Mouse (Mus musculus) midbrain, postnatal 0 days (tissue): ENCODE results near the gene Kctd2. TPM values are rescaled to one million over a fixed set of nuclear protein-coding genes. Genes with fewer than 3 reads are reported as not detected.

Experiments
- ATAC-seq: fragments of 200-750 bp; cut with Nextera tagmentation; 2 replicates; pipeline ENCODE4 v1.8.0; 2017; ENCODE audit warnings: moderate number of reproducible peaks, mild to moderate bottlenecking, moderate TSS enrichment, moderate library complexity; ENCODE audit not compliant: low FRiP score
- DNase-seq: peaks from one replicate; pipeline ENCODE4 v3.0.0-alpha.2; 2015; ENCODE audit warnings: low spot score
- H3K27ac ChIP-seq: fragments of 300-500 bp; sonication (generic); 2 replicates; pipeline ENCODE4 v1.5.1; 2014; ENCODE audit warnings: low read depth, mild to moderate bottlenecking, low read length, mixed read lengths
- H3K27me3 ChIP-seq: fragments of 300-500 bp; sonication (generic); 2 replicates; pipeline ENCODE4 v1.6.1; 2014; ENCODE audit warnings: low read length, control low read depth, mixed read lengths; ENCODE audit not compliant: insufficient read depth
- H3K36me3 ChIP-seq: fragments of 300-500 bp; sonication (generic); 2 replicates; pipeline ENCODE4 v1.6.1; 2014; ENCODE audit warnings: low read length, control low read depth, mixed read lengths; ENCODE audit not compliant: insufficient read depth
- H3K4me1 ChIP-seq: fragments of 300-500 bp; sonication (generic); 2 replicates; pipeline ENCODE4 v1.6.1; 2014; ENCODE audit warnings: mild to moderate bottlenecking, control low read depth, antibody characterized with exemption, low read length, mixed read lengths; ENCODE audit not compliant: insufficient read depth
- H3K4me2 ChIP-seq: fragments of 300-500 bp; sonication (generic); 2 replicates; pipeline ENCODE4 v1.6.1; 2014; ENCODE audit warnings: low read depth, mild to moderate bottlenecking, low read length, mixed read lengths; ENCODE audit not compliant: poor library complexity, severe bottlenecking
- H3K4me3 ChIP-seq: fragments of 300-500 bp; sonication (generic); 2 replicates; pipeline ENCODE4 v1.5.1; 2014; ENCODE audit warnings: low read depth, mild to moderate bottlenecking, low read length, moderate library complexity
- H3K9ac ChIP-seq: fragments of 300-500 bp; sonication (generic); replicated peaks from 2 replicates; pipeline ENCODE4 v1.6.1; 2014; ENCODE audit warnings: mild to moderate bottlenecking, low read length, moderate library complexity, mixed read lengths; ENCODE audit not compliant: poor library complexity, severe bottlenecking
- H3K9me3 ChIP-seq: fragments of 300-500 bp; sonication (generic); 2 replicates; pipeline ENCODE4 v1.6.1; 2016; ENCODE audit warnings: low read length, control low read depth
- CTCF ChIP-seq: IDR thresholded peaks from 2 replicates; pipeline ENCODE4 v1.5.1; 2016; ENCODE audit warnings: antibody characterized with exemption, mild to moderate bottlenecking
- WGBS: fragments of 180-500 bp; shearing (Covaris S2); extraction: QIAGEN DNeasy Blood & Tissue Kit; methylation state at CpG from one replicate; pipeline ENCODE4 v1.1.7; 2014; 5-methylcytosine and 5-hydroxymethylcytosine counted together
- polyA plus RNA-seq: library from polyadenylated mRNA; unstranded; fragments of >200 nt; fragmentation: Nextera tagmentation; extraction: Ambion mirVana; gene quantifications from 2 replicates; pipeline ENCODE4 v1.2.1, GENCODE M21; 2015
- total RNA-seq: library from RNA; depleted of rRNA; stranded (reverse); fragments of >200 nt; gene quantifications from 2 replicates; pipeline ENCODE4 v1.2.3, GENCODE M21; 2014

Kctd2 gene
- total and polyA plus RNA-seq, 2 experiments from 2014 or later = 22.1 to 29.4 TPM

- WGBS = 94% methylated on average over 7 of the region's 7 CpGs
- Histone ChIP-seq H3K27ac (no peak overlapping the region), H3K9me3 (no peaks in the 10 kb centered on the region), H3K27me3 (no peaks in the 10 kb centered on the region), H3K4me3 (no peak overlapping the region), H3K4me1 (no peaks in the 10 kb centered on the region), H3K9ac (no peak overlapping the region), H3K4me2 (no peak overlapping the region), H3K36me3 (peaks cover 45% of the 10 kb centered on the region)
- ATAC-seq (no peak), DNase-seq (no peak)
- TF ChIP-seq CTCF = no peak
Observed at GRCm38 (mm10) chr11:115391358-115391757, 28.6 kb upstream of the Kctd2 start.

- Histone ChIP-seq H3K27me3 (no peaks in the 10 kb centered on the region), H3K9me3 (no peaks in the 10 kb centered on the region), H3K36me3 (peaks cover 46% of the 10 kb centered on the region), H3K4me2 (no peak overlapping the region), H3K4me3 (no peak overlapping the region), H3K4me1 (no peaks in the 10 kb centered on the region), H3K27ac (no peak overlapping the region), H3K9ac (no peak overlapping the region)
- TF ChIP-seq CTCF = no peak
- ATAC-seq = no peak
- DNase-seq = peak; percentile 29
- WGBS = 68% methylated on average over 34 of the region's 34 CpGs
Observed at GRCm38 (mm10) chr11:115393721-115394325, 26.1 kb upstream of the Kctd2 start.

- no peak overlapping the region for H3K4me3 ChIP-seq
- no peak overlapping the region for H3K27ac ChIP-seq
- H3K4me2 ChIP-seq = no peak overlapping the region
- H3K4me1 ChIP-seq = peaks cover 10% of the 10 kb centered on the region; the same call in 1 of the 2 replicates
- no peak overlapping the region for H3K9ac ChIP-seq
- no peaks in the 10 kb centered on the region for H3K9me3 ChIP-seq
- 88% methylated on average over 7 of the region's 7 CpGs for WGBS
- no peaks in the 10 kb centered on the region for H3K27me3 ChIP-seq
- H3K36me3 ChIP-seq = peaks cover 31% of the 10 kb centered on the region
- DNase-seq (no peak), ATAC-seq (no peak)
- no peak for TF ChIP-seq CTCF
Observed at GRCm38 (mm10) chr11:115398085-115398484, 21.8 kb upstream of the Kctd2 start.

- no peak overlapping the region for H3K9ac ChIP-seq
- H3K4me3 ChIP-seq = no peak overlapping the region
- H3K4me2 ChIP-seq = no peak overlapping the region
- H3K36me3 ChIP-seq = peaks cover 12% of the 10 kb centered on the region
- no peaks in the 10 kb centered on the region for H3K9me3 ChIP-seq
- peak overlapping the region; percentile 69 for H3K27ac ChIP-seq
- no peak for ATAC-seq
- H3K4me1 ChIP-seq = peaks cover 22% of the 10 kb centered on the region; the same call in 1 of the 2 replicates
- no peak for DNase-seq
- 60% methylated on average over 3 of the region's 3 CpGs for WGBS
- TF ChIP-seq CTCF = no peak
- no peaks in the 10 kb centered on the region for H3K27me3 ChIP-seq
Observed at GRCm38 (mm10) chr11:115400126-115400525, 19.8 kb upstream of the Kctd2 start.

GRCm38 (mm10) chr11:115400630-115401391 is 19.1 kb upstream of the Kctd2 start:
- 18% methylated on average over 11 of the region's 11 CpGs for WGBS
- no peaks in the 10 kb centered on the region for H3K9me3 ChIP-seq
- H3K27ac ChIP-seq = peak overlapping the region; percentile 69
- ATAC-seq (0 out of 2 replicates have a peak, but pooled peaks have one; percentile 12), DNase-seq (peak; percentile 82)
- peak overlapping the region; percentile 7 for H3K4me2 ChIP-seq
- no peaks in the 10 kb centered on the region for H3K27me3 ChIP-seq
- H3K4me3 ChIP-seq = no peak overlapping the region
- TF ChIP-seq CTCF = no peak
- H3K4me1 ChIP-seq = peaks cover 22% of the 10 kb centered on the region; the same call in 1 of the 2 replicates
- H3K9ac ChIP-seq = no peak overlapping the region; the same call in 1 of the 2 replicates
- peaks cover 6% of the 10 kb centered on the region; the same call in 1 of the 2 replicates for H3K36me3 ChIP-seq
